Mouse (Mus musculus): Measurements from ENCODE around the gene Hpn.

Gene Hpn

GRCm38 (mm10) chr7:31145596-31146160, 30.6 kb upstream of the Hpn start:
- in situ Hi-C loops (cut with MboI; ENCODE audit: low pct_unique_long_range_greater_than_20kb in 1 of 2, low sequenced_read_pairs in 2 of 2, unreplicated experiment in 1 of 2): no loop called here

- in situ Hi-C loops (cut with MboI; ENCODE audit: low pct_unique_long_range_greater_than_20kb in 1 of 2, low sequenced_read_pairs in 2 of 2, unreplicated experiment in 1 of 2): loop anchor here in 1 of 2 experiments (5.0 kb wide), 1 partner anchor 32 kb away; no protein-coding TSS in a partner anchor
These were observed 29.8 kb upstream of the Hpn start for GRCm38 (mm10) chr7:31144886-31145285.

- in situ Hi-C loops (cut with MboI; ENCODE audit: low pct_unique_long_range_greater_than_20kb in 1 of 2, low sequenced_read_pairs in 2 of 2, unreplicated experiment in 1 of 2): loop anchor here in 1 of 2 experiments (5.0 kb wide), 1 partner anchor 36 kb away; no protein-coding TSS in a partner anchor
These were observed 25.9 kb upstream of the Hpn start for GRCm38 (mm10) chr7:31140941-31141340.

- in situ Hi-C loops (cut with MboI; ENCODE audit: low pct_unique_long_range_greater_than_20kb in 1 of 2, low sequenced_read_pairs in 2 of 2, unreplicated experiment in 1 of 2): loop anchor here in 1 of 2 experiments (5.0 kb wide), 1 partner anchor 37 kb away; no protein-coding TSS in a partner anchor
These were observed 25.2 kb upstream of the Hpn start for GRCm38 (mm10) chr7:31140302-31140701.

GRCm38 (mm10) chr7:31139765-31140164, 24.7 kb upstream of the Hpn start:
- in situ Hi-C loops (cut with MboI; ENCODE audit: low pct_unique_long_range_greater_than_20kb in 1 of 2, low sequenced_read_pairs in 2 of 2, unreplicated experiment in 1 of 2): loop anchor here in 1 of 2 experiments (5.0 kb wide), 1 partner anchor 38 kb away; no protein-coding TSS in a partner anchor

- in situ Hi-C loops (cut with MboI; ENCODE audit: low pct_unique_long_range_greater_than_20kb in 1 of 2, low sequenced_read_pairs in 2 of 2, unreplicated experiment in 1 of 2): no loop called here
These were observed 20.6 kb upstream of the Hpn start for GRCm38 (mm10) chr7:31135717-31136116.

GRCm38 (mm10) chr7:31131866-31132265, 16.8 kb upstream of the Hpn start:
- in situ Hi-C loops (cut with MboI; ENCODE audit: low pct_unique_long_range_greater_than_20kb in 1 of 2, low sequenced_read_pairs in 2 of 2, unreplicated experiment in 1 of 2): no loop called here

- in situ Hi-C loops (cut with MboI; ENCODE audit: low pct_unique_long_range_greater_than_20kb in 1 of 2, low sequenced_read_pairs in 2 of 2, unreplicated experiment in 1 of 2): no loop called here
These were observed 15.8 kb upstream of the Hpn start for GRCm38 (mm10) chr7:31130841-31131240.

GRCm38 (mm10) chr7:31130197-31130596, 15.1 kb upstream of the Hpn start:
- in situ Hi-C loops (cut with MboI; ENCODE audit: low pct_unique_long_range_greater_than_20kb in 1 of 2, low sequenced_read_pairs in 2 of 2, unreplicated experiment in 1 of 2): no loop called here

- in situ Hi-C loops (cut with MboI; ENCODE audit: low pct_unique_long_range_greater_than_20kb in 1 of 2, low sequenced_read_pairs in 2 of 2, unreplicated experiment in 1 of 2): no loop called here
These were observed 13.1 kb upstream of the Hpn start for GRCm38 (mm10) chr7:31128157-31128705.

GRCm38 (mm10) chr7:31126851-31127724, 12.0 kb upstream of the Hpn start, which contains the start of gene Scn1b:
Gene Scn1b, minus strand, starts transcription at chr7:31127003.
- in situ Hi-C loops (cut with MboI; ENCODE audit: low pct_unique_long_range_greater_than_20kb in 1 of 2, low sequenced_read_pairs in 2 of 2, unreplicated experiment in 1 of 2): no loop called here

GRCm38 (mm10) chr7:31126211-31126751, 11.2 kb upstream of the Hpn start:
- in situ Hi-C loops (cut with MboI; ENCODE audit: low pct_unique_long_range_greater_than_20kb in 1 of 2, low sequenced_read_pairs in 2 of 2, unreplicated experiment in 1 of 2): no loop called here

GRCm38 (mm10) chr7:31125116-31125515, 10.0 kb upstream of the Hpn start:
- in situ Hi-C loops (cut with MboI; ENCODE audit: low pct_unique_long_range_greater_than_20kb in 1 of 2, low sequenced_read_pairs in 2 of 2, unreplicated experiment in 1 of 2): no loop called here

GRCm38 (mm10) chr7:31124381-31124780, 9.3 kb upstream of the Hpn start:
- in situ Hi-C loops (cut with MboI; ENCODE audit: low pct_unique_long_range_greater_than_20kb in 1 of 2, low sequenced_read_pairs in 2 of 2, unreplicated experiment in 1 of 2): no loop called here

GRCm38 (mm10) chr7:31123697-31124096, 8.6 kb upstream of the Hpn start:
- in situ Hi-C loops (cut with MboI; ENCODE audit: low pct_unique_long_range_greater_than_20kb in 1 of 2, low sequenced_read_pairs in 2 of 2, unreplicated experiment in 1 of 2): no loop called here

- in situ Hi-C loops (cut with MboI; ENCODE audit: low pct_unique_long_range_greater_than_20kb in 1 of 2, low sequenced_read_pairs in 2 of 2, unreplicated experiment in 1 of 2): no loop called here
These were observed 7.8 kb upstream of the Hpn start for GRCm38 (mm10) chr7:31122641-31123631.

GRCm38 (mm10) chr7:31119556-31119955, 4.5 kb upstream of the Hpn start:
- in situ Hi-C loops (cut with MboI; ENCODE audit: low pct_unique_long_range_greater_than_20kb in 1 of 2, low sequenced_read_pairs in 2 of 2, unreplicated experiment in 1 of 2): no loop called here

- in situ Hi-C loops (cut with MboI; ENCODE audit: low pct_unique_long_range_greater_than_20kb in 1 of 2, low sequenced_read_pairs in 2 of 2, unreplicated experiment in 1 of 2): no loop called here
These were observed 3.4 kb upstream of the Hpn start for GRCm38 (mm10) chr7:31118486-31118885.

All from mouse embryonic stem cell (cell line).